Mouse (Mus musculus): ENCODE measurements at regions not wholly inside any gene's neighbourhood (a gene's known extent, or its start where the extent isn't known, plus 50 kb on each side); places are given as distances from the start of the nearest gene placed in this dataset.

- no peak for DNase-seq (ENCODE audit: low read depth, low spot score)
Measured at GRCm38 (mm10) chr1:190639846-190640245, 271.7 kb downstream of the Rps6kc1 start.

GRCm38 (mm10) chr1:190634935-190635334 is 276.6 kb downstream of the Rps6kc1 start:
- peak; percentile 42 for DNase-seq (ENCODE audit: low read depth, low spot score)

- peak; percentile 23 for DNase-seq (ENCODE audit: low read depth, low spot score)
Measured at GRCm38 (mm10) chr1:190631641-190632040, 279.9 kb downstream of the Rps6kc1 start.

- no peak for DNase-seq (ENCODE audit: low read depth, low spot score)
Measured at GRCm38 (mm10) chr1:190630193-190630592, 281.4 kb downstream of the Rps6kc1 start.

GRCm38 (mm10) chr1:190623916-190624315 is 287.7 kb downstream of the Rps6kc1 start:
- no peak for DNase-seq (ENCODE audit: low read depth, low spot score)

- DNase-seq (ENCODE audit: low read depth, low spot score): no peak
Measured at GRCm38 (mm10) chr1:190600425-190600824, 311.1 kb downstream of the Rps6kc1 start.

GRCm38 (mm10) chr1:190599622-190600021 is 311.9 kb downstream of the Rps6kc1 start:
- DNase-seq (ENCODE audit: low read depth, low spot score): no peak

GRCm38 (mm10) chr1:190596209-190596608 is 315.4 kb downstream of the Rps6kc1 start:
- no peak for DNase-seq (ENCODE audit: low read depth, low spot score)

GRCm38 (mm10) chr1:190591621-190592020 is 319.9 kb downstream of the Rps6kc1 start:
- no peak for DNase-seq (ENCODE audit: low read depth, low spot score)

- no peak for DNase-seq (ENCODE audit: low read depth, low spot score)
Measured at GRCm38 (mm10) chr1:190589586-190589985, 322.0 kb downstream of the Rps6kc1 start.

- DNase-seq (ENCODE audit: low read depth, low spot score): no peak
Measured at GRCm38 (mm10) chr1:190583272-190583671, 328.3 kb downstream of the Rps6kc1 start.

GRCm38 (mm10) chr1:190580653-190581052 is 330.9 kb downstream of the Rps6kc1 start:
- DNase-seq (ENCODE audit: low read depth, low spot score): no peak

- DNase-seq (ENCODE audit: low read depth, low spot score): no peak
Measured at GRCm38 (mm10) chr1:190570981-190571380, 340.6 kb downstream of the Rps6kc1 start.

- DNase-seq (ENCODE audit: low read depth, low spot score): no peak
Measured at GRCm38 (mm10) chr1:190570563-190570962, 341.0 kb downstream of the Rps6kc1 start.

GRCm38 (mm10) chr1:190566744-190567143 is 344.8 kb downstream of the Rps6kc1 start:
- no peak for DNase-seq (ENCODE audit: low read depth, low spot score)

- DNase-seq (ENCODE audit: low read depth, low spot score): no peak
Measured at GRCm38 (mm10) chr1:190562865-190563457, 348.6 kb downstream of the Rps6kc1 start.

GRCm38 (mm10) chr1:190560086-190560485 is 351.5 kb downstream of the Rps6kc1 start:
- DNase-seq (ENCODE audit: low read depth, low spot score): no peak

- DNase-seq (ENCODE audit: low read depth, low spot score): peak; percentile 48
Measured at GRCm38 (mm10) chr1:190541892-190542291, 369.7 kb downstream of the Rps6kc1 start.

GRCm38 (mm10) chr1:190532879-190533676 is 362.6 kb upstream of the Prox1 start:
- peak; percentile 10 for DNase-seq (ENCODE audit: low read depth, low spot score)

GRCm38 (mm10) chr1:190531224-190531623 is 360.7 kb upstream of the Prox1 start:
- no peak for DNase-seq (ENCODE audit: low read depth, low spot score)

- no peak for DNase-seq (ENCODE audit: low read depth, low spot score)
Measured at GRCm38 (mm10) chr1:190530079-190530478, 359.6 kb upstream of the Prox1 start.

GRCm38 (mm10) chr1:190527545-190528137 is 357.1 kb upstream of the Prox1 start:
- DNase-seq (ENCODE audit: low read depth, low spot score): no peak

GRCm38 (mm10) chr1:190526634-190527033 is 356.1 kb upstream of the Prox1 start:
- no peak for DNase-seq (ENCODE audit: low read depth, low spot score)

Measured in R1 (cell line).